Mouse (Mus musculus): ENCODE measurements around the gene Lao1.

Lao1 gene

GRCm38 (mm10) chr4:119017078-119017477 lies 55.7 kb downstream of the Lao1 start:
- no peak for DNase-seq

Data from thymus, postnatal 14 days (tissue).